8 mouse cellular contexts compared by ENCODE assay signal in genomic region chr9:110879998-110880561, GRCm38 (mm10). TPM values are rescaled to one million over a fixed set of nuclear protein-coding genes. Genes with fewer than 3 reads are reported as not detected.
DNase-seq lines count a peak whose midpoint lies in the region; ATAC-seq and TF ChIP-seq lines count a peak whose summit lies in the region.

Tmie (minus strand) TSS chr9:110880113.

- H3K4me1 ChIP-seq in forebrain, postnatal 0 days (ENCODE audit: insufficient read depth): no peaks in the 10 kb centered on the region
- H3K4me1 ChIP-seq in hindbrain, embryonic 11.5 days (replicated peaks; ENCODE audit: control insufficient read depth, insufficient read depth, low read length): peaks cover 10% of the 10 kb centered on the region

- H3K4me2 ChIP-seq in forebrain, postnatal 0 days (ENCODE audit: low read depth): peak within 1 kb of the TSS; percentile 94
- peak within 1 kb of the TSS; percentile 83 for H3K4me2 ChIP-seq in hindbrain, embryonic 11.5 days (replicated peaks; ENCODE audit: low read depth, low read length)

- WGBS in forebrain, postnatal 0 days: under 1% methylated on average over 55 of the region's 57 CpGs
- WGBS in hindbrain, embryonic 11.5 days: under 1% methylated on average over 42 of the region's 57 CpGs
- 1% methylated on average over 57 of the region's 57 CpGs for WGBS in macrophage (ENCODE audit: missing documents)

- H3K9ac ChIP-seq in forebrain, postnatal 0 days: peak within 1 kb of the TSS; percentile 47
- H3K9ac ChIP-seq in hindbrain, embryonic 11.5 days (ENCODE audit: low read depth, low read length): 0 out of 2 replicates have a peak within 1 kb of the TSS, but pooled peaks have one; percentile 27

- TF ChIP-seq CTCF in forebrain, postnatal 0 days (IDR thresholded peaks at IDR 0.05; ENCODE audit: low read depth): no peak

- peak; percentile 87 for ATAC-seq in CD4-positive, CD25-positive, alpha-beta regulatory T cell, adult 4 months
- ATAC-seq in forebrain, postnatal 0 days: peak; percentile 62
- 0 out of 2 replicates have a peak, but pooled peaks have one; percentile 13 for ATAC-seq in hindbrain, embryonic 11.5 days (ENCODE audit: low FRiP score)
- ATAC-seq in erythroid progenitor cell, adult 5-6 weeks (replicated peaks; ENCODE audit: low FRiP score, poor library complexity, severe bottlenecking): no peak

- H3K36me3 ChIP-seq in forebrain, postnatal 0 days (ENCODE audit: insufficient read depth): no peaks in the 10 kb centered on the region
- H3K36me3 ChIP-seq in hindbrain, embryonic 11.5 days (ENCODE audit: control insufficient read depth, insufficient read depth, low read length): no peaks in the 10 kb centered on the region
- H3K36me3 ChIP-seq in macrophage (ENCODE audit: inconsistent target): no peaks in the 10 kb centered on the region; the same call in 1 of the 2 replicates

- no peaks in the 10 kb centered on the region for H3K79me2 ChIP-seq in macrophage (ENCODE audit: inconsistent target)

- H3K27me3 ChIP-seq in forebrain, postnatal 0 days (ENCODE audit: insufficient read depth, low read length): peaks cover 9% of the 10 kb centered on the region
- peaks cover 34% of the 10 kb centered on the region for H3K27me3 ChIP-seq in hindbrain, embryonic 11.5 days (ENCODE audit: control insufficient read depth, insufficient read depth, low read length)

- H3K4me3 ChIP-seq in forebrain, postnatal 0 days (ENCODE audit: low read depth, low read length): peak within 1 kb of the TSS; percentile 50
- H3K4me3 ChIP-seq in hindbrain, embryonic 11.5 days (ENCODE audit: low read depth, low read length): peak within 1 kb of the TSS; percentile 48
- H3K4me3 ChIP-seq in macrophage (ENCODE audit: inconsistent target): peak within 1 kb of the TSS; percentile 52

- no peak within 1 kb of the TSS for H3K27ac ChIP-seq in forebrain, postnatal 0 days (ENCODE audit: low read depth, low read length)
- H3K27ac ChIP-seq in hindbrain, embryonic 11.5 days (ENCODE audit: low read depth, low read length): no peak within 1 kb of the TSS
- no peak within 1 kb of the TSS for H3K27ac ChIP-seq in macrophage

- DNase-seq in adrenal gland, adult 18-20 months (ENCODE audit: low spot score in 2 of 2): peak; percentile 81 to 87
- DNase-seq in forebrain, postnatal 0 days: peak; percentile 29
- DNase-seq in hindbrain, embryonic 11.5 days (ENCODE audit: low spot score): peak; percentile 51
- DNase-seq in layer of hippocampus, postnatal 36 days: peak; percentile 34 to 52
- DNase-seq in right cerebral cortex, adult 2 months (ENCODE audit: low spot score in 2 of 2): peak; percentile 14 to 18

- H3K9me3 ChIP-seq in forebrain, postnatal 0 days (ENCODE audit: low read length): no peaks in the 10 kb centered on the region
- H3K9me3 ChIP-seq in hindbrain, embryonic 11.5 days (ENCODE audit: control insufficient read depth, low read length): no peaks in the 10 kb centered on the region

RNA-seq across cellular contexts. Expression of gene Tmie, which starts in this region (rescaled TPM):
- 1 to 10 TPM; 2.5 to 3.5 TPM for polyA plus RNA-seq in CD4-positive, CD25-positive, alpha-beta regulatory T cell, adult 4 months (2017; shearing (Covaris generic))
- 1 to 10 TPM; 2.1 to 4.7 TPM for total RNA-seq in adrenal gland, adult 18-20 months (2021)
- total RNA-seq in forebrain, postnatal 0 days (2014; rRNA removed): 2.5 and 5.3 TPM in 2 replicates
- polyA plus RNA-seq in forebrain, postnatal 0 days (2015; fragmentation: Nextera tagmentation; extraction: Ambion mirVana): 2.3 and 4.0 TPM in 2 replicates
- polyA plus RNA-seq in hindbrain, embryonic 11.5 days (2014; fragmentation: Nextera tagmentation; extraction: Ambion mirVana): 0.18 and 0.34 TPM in 2 replicates
- 1 to 10 TPM; 1.2 to 1.8 TPM for total RNA-seq in layer of hippocampus, postnatal 36 days (2021)
- 1 to 10 TPM in 3 of 26 experiments, under 1 TPM in 6, not detected in 17; 0.19 to 1.3 (median 0.33) TPM for total RNA-seq in macrophage (2018; cell fraction: chromatin; rRNA removed)
- under 1 TPM in 23 of 26 experiments, not detected in 3; 0.03 to 0.90 (median 0.12) TPM for total RNA-seq in macrophage (2018; cell fraction: cytosol; rRNA removed)
- under 1 TPM in 11 of 26 experiments, not detected in 15; 0.17 to 0.75 (median 0.34) TPM for total RNA-seq in macrophage (2018; cell fraction: nucleus; rRNA removed)
- 0.10 to 0.43 TPM (median 0.26 TPM) in 3 replicates for polyA plus RNA-seq in macrophage (2018)
- not detected in 2 replicates for total RNA-seq in erythroid progenitor cell, adult 5-6 weeks (2015; ENCODE audit: low replicate concordance)
- total RNA-seq in erythroid progenitor cell, adult 5-6 weeks (2017; ENCODE audit: low replicate concordance): not detected in 2 replicates

Comparison
In these comparisons a context has a peak if more than half of its experiments do, and no peak if none do; other contexts are left out.
1. Peak in DNase-seq, ATAC-seq, H3K4me3 ChIP-seq, H3K9ac ChIP-seq and H3K4me2 ChIP-seq in hindbrain, embryonic 11.5 days; RNA of the gene not detected or under 1 TPM.
2. DNase-seq: peak in every context shown above with its lines; median percentile 84 in adrenal gland, adult 18-20 months; 51 in hindbrain, embryonic 11.5 days; 43 in layer of hippocampus, postnatal 36 days; 29 in forebrain, postnatal 0 days; 16 in right cerebral cortex, adult 2 months.